Mouse (Mus musculus): Measurements from ENCODE around the gene Fbxo17. TPM values are rescaled to one million over a fixed set of nuclear protein-coding genes. Genes with fewer than 3 reads are reported as not detected.

Gene Fbxo17
- total RNA-seq, 1 experiment, result 6.6 TPM

DNA sequence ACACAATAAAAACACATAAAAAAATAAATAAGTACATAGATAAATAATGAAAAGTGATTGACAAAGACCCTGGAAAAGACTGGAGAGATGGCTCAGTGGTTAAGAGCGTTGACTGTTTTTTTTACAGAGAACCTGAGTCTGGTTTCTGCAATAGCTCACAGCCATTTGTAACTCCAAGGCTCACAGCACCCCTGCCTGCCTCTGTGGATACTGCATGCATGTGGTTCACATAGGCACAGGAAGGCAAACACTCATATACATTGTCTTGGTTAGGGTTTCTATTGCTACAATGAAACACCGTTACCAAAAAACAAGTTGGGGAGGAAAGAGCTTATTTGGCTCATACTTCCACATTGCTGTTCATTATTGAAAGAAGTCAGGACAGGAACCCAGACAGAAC, 1.0 kb upstream of the Fbxo17 start:
- no peak overlapping the region for H3K9ac ChIP-seq (ENCODE audit: insufficient read depth, low read depth, low read length, poor library complexity, severe bottlenecking)
- TF ChIP-seq HCFC1 (IDR thresholded peaks at IDR 0.05; ENCODE audit: borderline replicate concordance, insufficient read depth, low read length) (no peak), CHD2 (IDR thresholded peaks at IDR 0.05; ENCODE audit: low read depth, low read length) (no peak), ZC3H11A (IDR thresholded peaks at IDR 0.05; ENCODE audit: borderline replicate concordance, low read depth, low read length) (no peak), ZNF384 (IDR thresholded peaks at IDR 0.05; ENCODE audit: low read depth, low read length) (no peak), MAFK (IDR thresholded peaks at IDR 0.05; ENCODE audit: insufficient read depth, low read depth, low read length) (no peak)
- no peaks in the 10 kb centered on the region for H3K36me3 ChIP-seq (ENCODE audit: control insufficient read depth, insufficient read depth, low read length, poor library complexity, severe bottlenecking)
- no peak for DNase-seq (ENCODE audit: low read depth, low spot score)
- H3K9me3 ChIP-seq (ENCODE audit: control insufficient read depth, insufficient read depth, low read depth, low read length), result no peaks in the 10 kb centered on the region
- in situ Hi-C loops (cut with MboI; ENCODE audit: low sequenced_read_pairs in 2 of 2, unreplicated experiment in 2 of 2), result loop anchor here in 1 of 2 experiments (5.0 kb wide), 1 partner anchor 98 kb away; no protein-coding TSS in a partner anchor
- H3K4me3 ChIP-seq (ENCODE audit: insufficient read depth in 1 of 2, low read depth in 1 of 2, low read length in 2 of 2, poor library complexity in 1 of 2, severe bottlenecking in 1 of 2), result no peak overlapping the region
- no peak overlapping the region for H3K27ac ChIP-seq (ENCODE audit: insufficient read depth, low read depth, low read length, poor library complexity, severe bottlenecking)
- H3K4me1 ChIP-seq (ENCODE audit: control insufficient read depth in 2 of 2, insufficient read depth in 2 of 2, low read length in 2 of 2, poor library complexity in 1 of 2), result peaks cover 2 to 17% of the 10 kb centered on the region in 2 experiments; a peak in 3 of 4 replicates

GRCm38 (mm10) chr7:28717726-28718125, 1.1 kb downstream of the Fbxo17 start:
- no peak overlapping the region for H3K9ac ChIP-seq (ENCODE audit: insufficient read depth, low read depth, low read length, poor library complexity, severe bottlenecking)

GRCm38 (mm10) chr7:28719159-28719558, 2.6 kb downstream of the Fbxo17 start:
- no peak for DNase-seq (ENCODE audit: low read depth, low spot score)
- Histone ChIP-seq H3K9me3 (ENCODE audit: control insufficient read depth, insufficient read depth, low read depth, low read length) (no peaks in the 10 kb centered on the region), H3K9ac (ENCODE audit: insufficient read depth, low read depth, low read length, poor library complexity, severe bottlenecking) (no peak overlapping the region), H3K4me3 (ENCODE audit: insufficient read depth in 1 of 2, low read depth in 1 of 2, low read length in 2 of 2, poor library complexity in 1 of 2, severe bottlenecking in 1 of 2) (no peak overlapping the region), H3K27ac (ENCODE audit: insufficient read depth, low read depth, low read length, poor library complexity, severe bottlenecking) (no peak overlapping the region; the same call in 1 of the 2 replicates), H3K4me1 (ENCODE audit: control insufficient read depth in 2 of 2, insufficient read depth in 2 of 2, low read length in 2 of 2, poor library complexity in 1 of 2) (peaks cover 2 to 10% of the 10 kb centered on the region in 2 experiments; a peak in 3 of 4 replicates), H3K36me3 (ENCODE audit: control insufficient read depth, insufficient read depth, low read length, poor library complexity, severe bottlenecking) (no peaks in the 10 kb centered on the region)
- TF ChIP-seq MAFK (IDR thresholded peaks at IDR 0.05; ENCODE audit: insufficient read depth, low read depth, low read length) (no peak), ZNF384 (IDR thresholded peaks at IDR 0.05; ENCODE audit: low read depth, low read length) (no peak), HCFC1 (IDR thresholded peaks at IDR 0.05; ENCODE audit: borderline replicate concordance, insufficient read depth, low read length) (no peak), ZC3H11A (IDR thresholded peaks at IDR 0.05; ENCODE audit: borderline replicate concordance, low read depth, low read length) (no peak), CHD2 (IDR thresholded peaks at IDR 0.05; ENCODE audit: low read depth, low read length) (no peak)
- in situ Hi-C loops (cut with MboI; ENCODE audit: low sequenced_read_pairs in 2 of 2, unreplicated experiment in 2 of 2), result loop anchor here in 1 of 2 experiments (5.0 kb wide), 1 partner anchor 102 kb away; no protein-coding TSS in a partner anchor

More at GRCm38 (mm10) chr7:28717726-28718125, 1.1 kb downstream of the Fbxo17 start:
- TF ChIP-seq ZNF384 (IDR thresholded peaks at IDR 0.05; ENCODE audit: low read depth, low read length), result no peak
- no peak for TF ChIP-seq MAFK (IDR thresholded peaks at IDR 0.05; ENCODE audit: insufficient read depth, low read depth, low read length)
- TF ChIP-seq CHD2 (IDR thresholded peaks at IDR 0.05; ENCODE audit: low read depth, low read length), result no peak
- TF ChIP-seq HCFC1 (IDR thresholded peaks at IDR 0.05; ENCODE audit: borderline replicate concordance, insufficient read depth, low read length), result no peak
- no peak for TF ChIP-seq ZC3H11A (IDR thresholded peaks at IDR 0.05; ENCODE audit: borderline replicate concordance, low read depth, low read length)
- Histone ChIP-seq H3K4me1 (ENCODE audit: control insufficient read depth in 2 of 2, insufficient read depth in 2 of 2, low read length in 2 of 2, poor library complexity in 1 of 2) (peaks cover 2 to 17% of the 10 kb centered on the region in 2 experiments; a peak in 3 of 4 replicates), H3K4me3 (ENCODE audit: insufficient read depth in 1 of 2, low read depth in 1 of 2, low read length in 2 of 2, poor library complexity in 1 of 2, severe bottlenecking in 1 of 2) (no peak overlapping the region; a peak in 2 of 4 replicates), H3K9me3 (ENCODE audit: control insufficient read depth, insufficient read depth, low read depth, low read length) (no peaks in the 10 kb centered on the region), H3K36me3 (ENCODE audit: control insufficient read depth, insufficient read depth, low read length, poor library complexity, severe bottlenecking) (no peaks in the 10 kb centered on the region), H3K27ac (ENCODE audit: insufficient read depth, low read depth, low read length, poor library complexity, severe bottlenecking) (no peak overlapping the region)
- in situ Hi-C loops (cut with MboI; ENCODE audit: low sequenced_read_pairs in 2 of 2, unreplicated experiment in 2 of 2), result loop anchor here in 1 of 2 experiments (5.0 kb wide), 1 partner anchor 100 kb away; no protein-coding TSS in a partner anchor
- DNase-seq (ENCODE audit: low read depth, low spot score), result no peak

DNA sequence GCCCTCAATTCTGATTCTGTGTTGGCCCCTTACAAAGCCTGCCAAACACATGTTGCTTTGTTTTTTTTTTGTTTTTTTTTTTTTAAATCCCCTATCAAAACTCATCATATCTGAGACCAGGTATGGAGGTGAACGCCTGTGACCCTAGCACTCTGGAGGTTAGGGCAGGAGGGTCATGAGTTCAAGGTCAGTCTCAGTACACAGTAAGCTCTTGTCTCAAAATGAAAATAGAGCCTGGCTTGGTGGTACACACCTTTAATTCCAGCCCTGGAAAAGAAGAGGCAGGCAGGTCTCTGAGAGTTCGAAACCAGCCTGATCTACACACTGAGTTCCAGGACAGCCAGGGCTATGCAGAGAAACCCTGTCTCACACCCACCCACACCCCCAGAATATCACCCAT, 3.0 kb downstream of the Fbxo17 start:
- TF ChIP-seq ZNF384 (IDR thresholded peaks at IDR 0.05; ENCODE audit: low read depth, low read length) (no peak), HCFC1 (IDR thresholded peaks at IDR 0.05; ENCODE audit: borderline replicate concordance, insufficient read depth, low read length) (no peak), MAFK (IDR thresholded peaks at IDR 0.05; ENCODE audit: insufficient read depth, low read depth, low read length) (no peak), ZC3H11A (IDR thresholded peaks at IDR 0.05; ENCODE audit: borderline replicate concordance, low read depth, low read length) (no peak), CHD2 (IDR thresholded peaks at IDR 0.05; ENCODE audit: low read depth, low read length) (no peak)
- DNase-seq (ENCODE audit: low read depth, low spot score), result no peak
- H3K36me3 ChIP-seq (ENCODE audit: control insufficient read depth, insufficient read depth, low read length, poor library complexity, severe bottlenecking), result no peaks in the 10 kb centered on the region
- no peaks in the 10 kb centered on the region for H3K9me3 ChIP-seq (ENCODE audit: control insufficient read depth, insufficient read depth, low read depth, low read length)
- in situ Hi-C loops (cut with MboI; ENCODE audit: low sequenced_read_pairs in 2 of 2, unreplicated experiment in 2 of 2), result loop anchor here (5.0 to 10.0 kb wide), 2 partner anchors 102 to 115 kb away; no protein-coding TSS in a partner anchor
- H3K4me3 ChIP-seq (ENCODE audit: insufficient read depth in 1 of 2, low read depth in 1 of 2, low read length in 2 of 2, poor library complexity in 1 of 2, severe bottlenecking in 1 of 2), result no peak overlapping the region
- peak overlapping the region; percentile 6; the same call in 1 of the 2 replicates for H3K27ac ChIP-seq (ENCODE audit: insufficient read depth, low read depth, low read length, poor library complexity, severe bottlenecking)
- no peak overlapping the region; the same call in 1 of the 2 replicates for H3K9ac ChIP-seq (ENCODE audit: insufficient read depth, low read depth, low read length, poor library complexity, severe bottlenecking)
- peaks cover 2 to 8% of the 10 kb centered on the region in 2 experiments; a peak in 3 of 4 replicates for H3K4me1 ChIP-seq (ENCODE audit: control insufficient read depth in 2 of 2, insufficient read depth in 2 of 2, low read length in 2 of 2, poor library complexity in 1 of 2)

Data from ES-E14 (cell line).